Mouse (Mus musculus): ENCODE data around the gene Plk5.

- peak; percentile 86 for TF ChIP-seq CTCF (IDR thresholded peaks at IDR 0.05; ENCODE audit: borderline replicate concordance, insufficient read depth, low read depth, low read length)
- no peak for TF ChIP-seq POLR2A (IDR thresholded peaks at IDR 0.05; ENCODE audit: borderline replicate concordance, insufficient read depth, low read length)
Measured at GRCm38 (mm10) chr10:80374063-80374462, 17.8 kb downstream of the Plk5 start.

Measured in cerebellum, adult 2 months (tissue).